Mouse (Mus musculus) stomach, postnatal 0 days (tissue): ENCODE measurements around the gene Fam49a.

Source experiments
- CTCF ChIP-seq: IDR thresholded peaks from 2 replicates; pipeline ENCODE4 v1.5.1; 2016; ENCODE audit warnings: antibody characterized with exemption, low read depth, mild to moderate bottlenecking, moderate library complexity
- EP300 ChIP-seq: optimal IDR thresholded peaks from 2 replicates; pipeline ENCODE3; 2016; ENCODE audit warnings: antibody characterized with exemption

- no peak for TF ChIP-seq CTCF
- TF ChIP-seq EP300, result no peak
Observed at GRCm38 (mm10) chr12:12335566-12335965, 73.6 kb downstream of the Fam49a start.
